Comparison of ENCODE assay signal across 9 mouse cellular contexts in genomic region chr1:154729269-154729980, GRCm38 (mm10).
DNase-seq lines count a peak whose midpoint lies in the region; ATAC-seq and TF ChIP-seq lines count a peak whose summit lies in the region.
"Had no signal": no experiment of that assay in that cellular context is flagged by ENCODE, and none has a peak within 500 bp of the region (broad histone marks: within the 10 kb centered on the region; RNA-seq: fewer than 3 reads in every experiment).

No protein-coding gene starts in this region.

- H3K27ac ChIP-seq in neural tube, embryonic 15.5 days (replicated peaks), result no peak overlapping the region
- H3K27ac ChIP-seq in embryonic fibroblast, embryonic 13.5 days (ENCODE audit: insufficient read depth, low read length), result no peak overlapping the region
- H3K27ac ChIP-seq: neural tube, embryonic 13.5 days had no signal

- ATAC-seq in neural tube, embryonic 15.5 days (ENCODE audit: low FRiP score), result no peak

- TF ChIP-seq POLR2A in brain, embryonic 14.5 days (IDR thresholded peaks at IDR 0.05; ENCODE audit: borderline replicate concordance, extremely low read depth, insufficient read depth, insufficient read length, poor library complexity, severe bottlenecking), result no peak
- TF ChIP-seq POLR2A in embryonic fibroblast, embryonic 13.5 days (IDR thresholded peaks at IDR 0.05; ENCODE audit: low read depth, low read length), result no peak

- peak; percentile 83 for TF ChIP-seq CTCF in brain, embryonic 14.5 days (IDR thresholded peaks at IDR 0.05; ENCODE audit: borderline replicate concordance, extremely low read depth, insufficient read depth, insufficient read length)
- peak; percentile 17; the same call in 1 of the 2 replicates for TF ChIP-seq CTCF in embryonic fibroblast, embryonic 13.5 days (IDR thresholded peaks at IDR 0.05; ENCODE audit: borderline replicate concordance, insufficient read depth, low read length)

- H3K4me1 ChIP-seq in neural tube, embryonic 15.5 days, result peaks cover 23% of the 10 kb centered on the region
- H3K4me1 ChIP-seq in embryonic fibroblast, embryonic 13.5 days (ENCODE audit: control insufficient read depth, insufficient read depth, low read length), result no peaks in the 10 kb centered on the region

- no peaks in the 10 kb centered on the region for H3K36me3 ChIP-seq in neural tube, embryonic 15.5 days
- H3K36me3 ChIP-seq: neural tube, embryonic 13.5 days had no signal

- H3K9ac ChIP-seq in neural tube, embryonic 15.5 days (replicated peaks), result no peak overlapping the region
- H3K9ac ChIP-seq: neural tube, embryonic 13.5 days had no signal

- peaks cover 16% of the 10 kb centered on the region for H3K27me3 ChIP-seq in neural tube, embryonic 15.5 days (replicated peaks)

- H3K9me3 ChIP-seq in neural tube, embryonic 15.5 days (replicated peaks), result no peaks in the 10 kb centered on the region
- H3K9me3 ChIP-seq: neural tube, embryonic 13.5 days had no signal

- H3K4me2 ChIP-seq in neural tube, embryonic 15.5 days, result no peak overlapping the region
- H3K4me2 ChIP-seq: neural tube, embryonic 13.5 days had no signal

- 60% methylated on average over 6 of the region's 6 CpGs for WGBS in neural tube, embryonic 15.5 days

- no peak overlapping the region for H3K4me3 ChIP-seq in neural tube, embryonic 15.5 days (replicated peaks)
- H3K4me3 ChIP-seq in embryonic fibroblast, embryonic 13.5 days (ENCODE audit: insufficient read depth, low read length), result no peak overlapping the region
- H3K4me3 ChIP-seq: neural tube, embryonic 13.5 days had no signal

- intact Hi-C loops in heart, postnatal 36 days (cut with DNase I), result loop anchor here (1.0 to 10.0 kb wide), 3 partner anchors 448 to 835 kb away; no protein-coding TSS in a partner anchor

- DNase-seq in neural tube, embryonic 10.5 days (ENCODE audit: extremely low spot score, low spot score), result peak; percentile 67
- DNase-seq in brain, embryonic 14.5 days (ENCODE audit: low read depth), result peak; percentile 96
- DNase-seq in heart, postnatal 36 days, result peak; percentile 62 to 75
- DNase-seq in left cerebral cortex, adult 8-10 months (ENCODE audit: low spot score in 2 of 2), result peak; percentile 52 to 77
- DNase-seq in ovary, adult 18-20 months (ENCODE audit: low spot score), result peak; percentile 18
- peak; percentile 11 to 35 for DNase-seq in thymus, postnatal 36 days

Comparison
In these comparisons a context has a peak if more than half of its experiments do, and no peak if none do; other contexts are left out.
1. DNase-seq: peak in every context shown above with its lines; median percentile 96 in brain, embryonic 14.5 days; 68 in heart, postnatal 36 days; 67 in neural tube, embryonic 10.5 days; 64 in left cerebral cortex, adult 8-10 months; 23 in thymus, postnatal 36 days; 18 in ovary, adult 18-20 months.